Mouse (Mus musculus): ENCODE measurements around the gene Gnb1l.

Gnb1l gene

GRCm38 (mm10) chr16:18498558-18498990 is at the start of gene Gnb1l, which contains the start of gene Rtl10:
Gene Gnb1l, plus strand, starts transcription at chr16:18498713.
Gene Rtl10, plus strand, starts transcription at chr16:18498901.
- DNase-seq (ENCODE audit: low spot score in 2 of 2) = peak; percentile 85 to 93

- no peak for DNase-seq (ENCODE audit: low spot score in 2 of 2)
Measured at GRCm38 (mm10) chr16:18449005-18449404, 49.5 kb upstream of the Gnb1l start.

DNA sequence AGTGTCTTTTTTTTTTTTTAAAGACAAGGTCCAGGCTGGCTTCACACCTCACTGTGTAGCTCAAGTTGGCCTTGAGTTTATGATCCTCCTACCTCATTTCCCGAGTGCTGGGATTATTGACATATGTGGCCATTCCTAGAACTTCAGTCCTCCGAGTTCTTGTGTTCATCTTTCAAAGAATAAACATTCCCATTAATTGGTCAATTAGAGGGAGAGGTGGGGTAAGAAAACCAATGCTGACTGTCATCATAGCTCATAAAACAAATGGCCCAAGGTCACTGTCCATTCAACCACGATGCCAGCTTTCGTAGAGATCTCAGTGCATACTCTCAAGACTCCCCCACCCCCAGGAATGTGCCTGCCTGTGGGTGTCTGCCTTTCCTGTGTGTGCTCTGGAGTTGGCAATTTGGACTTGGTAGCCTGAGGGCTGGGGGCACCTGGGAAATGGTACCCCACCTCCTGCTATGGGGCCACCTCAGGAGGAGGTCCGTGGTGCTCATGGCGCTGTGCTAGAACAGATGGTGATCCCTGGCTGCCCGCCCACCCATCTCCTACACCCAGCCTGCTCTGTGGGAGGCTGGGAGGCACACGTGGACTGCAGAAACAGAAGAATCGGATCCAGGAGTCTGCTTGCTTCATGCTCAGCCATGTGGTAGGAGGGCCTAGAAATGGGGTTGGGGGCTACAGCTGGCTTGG is 46.9 kb upstream of the Gnb1l start:
- DNase-seq (ENCODE audit: low spot score in 2 of 2) = peak; percentile 48 to 52

GRCm38 (mm10) chr16:18452361-18452862 is 46.1 kb upstream of the Gnb1l start:
- DNase-seq (ENCODE audit: low spot score in 2 of 2) = no peak

DNA sequence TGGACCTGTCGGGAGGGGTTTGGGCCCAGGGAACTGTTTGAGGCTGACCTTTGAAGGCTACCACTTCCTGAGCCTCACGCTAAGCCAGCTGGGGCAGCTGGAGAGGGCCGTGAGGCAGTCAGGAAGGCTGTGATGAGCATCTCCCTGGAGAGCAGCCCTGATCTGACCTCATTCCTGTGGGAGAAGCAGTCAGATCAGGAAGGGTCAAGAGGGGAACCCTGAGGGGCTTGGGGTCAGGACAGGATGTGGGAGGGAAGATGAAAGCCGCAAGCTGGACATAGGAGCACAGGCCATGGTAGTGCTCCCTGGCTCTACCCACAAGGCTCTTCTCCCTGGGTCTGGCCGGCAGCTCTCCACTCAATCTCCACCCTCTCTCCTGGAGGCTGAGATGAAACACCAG is 44.7 kb upstream of the Gnb1l start:
- DNase-seq (ENCODE audit: low spot score in 2 of 2) = no peak

- no peak for DNase-seq (ENCODE audit: low spot score in 2 of 2)
Measured at GRCm38 (mm10) chr16:18455407-18455806, 43.1 kb upstream of the Gnb1l start.

GRCm38 (mm10) chr16:18458661-18459060 is 39.9 kb upstream of the Gnb1l start:
- DNase-seq (ENCODE audit: low spot score in 2 of 2) = no peak

DNA sequence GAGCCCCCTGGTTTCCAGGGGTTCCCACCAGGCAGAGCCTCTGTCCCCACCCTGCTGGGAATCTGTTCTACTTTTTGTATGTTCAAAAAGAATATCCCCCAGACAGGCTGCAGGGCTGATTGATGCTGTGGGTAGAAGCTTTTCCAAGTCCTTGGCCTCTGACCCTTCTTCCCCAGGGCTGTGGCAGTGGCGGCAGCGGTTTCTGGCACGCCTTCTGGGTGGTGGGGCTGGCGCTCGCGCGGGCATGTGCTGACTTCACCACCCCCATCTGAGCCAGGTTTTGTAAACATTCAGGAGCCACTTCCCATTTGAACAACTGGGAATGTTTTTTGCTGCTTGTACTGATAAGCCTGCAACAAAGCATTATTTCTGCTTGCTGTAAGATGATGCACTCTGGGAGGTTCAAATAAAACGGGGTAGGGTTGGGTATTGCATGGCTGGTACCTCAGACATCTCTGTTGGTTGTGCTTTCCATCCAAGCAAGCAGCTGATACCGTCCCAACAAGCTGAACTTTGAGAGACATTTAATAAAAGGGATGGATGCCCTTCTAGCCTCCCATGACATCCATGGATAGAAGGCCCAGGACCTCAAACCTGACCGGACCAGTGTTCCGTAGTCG is 39.1 kb upstream of the Gnb1l start:
- no peak for DNase-seq (ENCODE audit: low spot score in 2 of 2)

GRCm38 (mm10) chr16:18459955-18460370 is 38.5 kb upstream of the Gnb1l start:
- peak in 1 of 2 experiments; percentile 22 for DNase-seq (ENCODE audit: low spot score in 2 of 2)

DNA sequence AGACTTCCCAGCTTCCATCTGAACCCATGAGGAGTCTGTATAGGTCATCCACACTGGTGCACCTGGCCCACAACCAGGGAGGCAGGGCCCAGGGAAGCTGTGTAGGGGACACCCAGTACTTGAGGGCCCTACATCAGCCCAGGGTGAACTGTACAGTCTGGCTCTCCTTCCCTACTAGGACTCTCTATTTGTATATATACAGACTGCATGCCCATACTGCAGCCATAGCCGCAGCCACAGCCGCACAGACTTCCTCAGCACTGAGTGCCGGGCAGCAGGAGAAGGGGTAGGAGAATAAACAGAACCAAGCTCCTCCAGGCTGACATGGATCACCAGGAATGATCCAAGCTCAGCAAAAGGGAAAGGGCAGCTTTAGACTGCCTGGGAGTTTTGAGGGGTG is 37.7 kb upstream of the Gnb1l start:
- DNase-seq (ENCODE audit: low spot score in 2 of 2) = no peak

DNA sequence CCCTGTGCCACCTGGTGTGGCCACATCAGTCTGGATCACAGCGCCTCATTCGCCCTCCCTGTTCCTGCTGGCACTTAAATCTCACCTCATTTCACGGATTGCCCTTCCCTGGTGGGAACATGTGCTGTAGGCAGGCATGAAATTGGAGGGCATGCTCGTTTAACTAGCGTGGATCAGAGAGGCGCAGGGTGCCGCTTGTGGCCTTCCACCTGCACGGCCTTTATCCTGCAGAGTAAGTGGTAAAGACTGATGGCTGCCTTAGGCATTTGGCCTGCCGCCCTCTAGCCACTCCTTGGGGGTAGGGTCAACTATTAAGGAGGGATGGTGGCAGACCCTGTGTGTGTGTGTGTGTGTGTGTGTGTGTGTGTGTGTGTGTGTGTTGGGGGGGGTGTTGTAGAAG is 36.5 kb upstream of the Gnb1l start:
- DNase-seq (ENCODE audit: low spot score in 2 of 2) = no peak

GRCm38 (mm10) chr16:18462598-18462997 is 35.9 kb upstream of the Gnb1l start:
- no peak for DNase-seq (ENCODE audit: low spot score in 2 of 2)

GRCm38 (mm10) chr16:18464271-18464670 is 34.2 kb upstream of the Gnb1l start:
- no peak for DNase-seq (ENCODE audit: low spot score in 2 of 2)

DNA sequence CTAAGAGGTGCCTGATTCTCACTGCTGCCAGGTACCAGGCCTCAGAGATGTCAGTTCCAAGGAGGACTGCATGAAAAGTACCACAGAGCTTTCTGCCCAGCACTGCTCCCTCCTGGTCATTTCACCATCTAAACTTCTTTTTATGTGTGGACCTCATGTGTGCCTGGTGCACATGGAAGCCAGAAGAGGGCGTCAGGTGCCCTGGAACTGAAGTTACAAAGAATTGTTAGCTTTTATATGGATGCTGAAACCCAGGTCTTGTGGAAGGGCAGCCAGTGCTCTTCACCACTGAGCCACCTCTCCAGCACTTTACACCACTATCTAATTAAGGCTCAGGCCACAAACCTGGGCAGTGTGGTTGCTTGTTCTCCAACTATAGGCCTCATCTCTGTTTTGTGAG is 27.7 kb upstream of the Gnb1l start:
- DNase-seq (ENCODE audit: low spot score in 2 of 2) = no peak

GRCm38 (mm10) chr16:18471381-18471955 is 27.0 kb upstream of the Gnb1l start:
- no peak for DNase-seq (ENCODE audit: low spot score in 2 of 2)

DNA sequence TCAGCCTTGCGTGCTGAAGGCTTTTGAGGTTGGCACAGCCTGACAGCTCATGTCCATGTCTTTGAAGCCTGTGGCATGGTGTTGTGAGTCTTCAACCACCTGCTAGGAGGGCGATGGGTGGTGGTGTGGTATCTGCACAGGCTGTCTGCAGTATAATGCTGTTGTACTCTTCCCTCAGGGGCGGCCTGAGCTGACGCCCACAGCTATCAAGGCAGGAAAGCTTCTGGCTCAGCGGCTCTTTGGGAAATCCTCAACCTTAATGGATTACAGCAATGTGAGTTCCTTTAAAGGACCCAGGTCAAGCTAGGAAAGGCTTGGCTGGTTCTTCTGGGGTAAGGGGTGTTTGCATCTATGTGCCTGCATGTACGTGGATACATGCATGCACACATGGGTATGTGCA is 26.5 kb upstream of the Gnb1l start:
- DNase-seq (ENCODE audit: low spot score in 2 of 2) = no peak

- no peak for DNase-seq (ENCODE audit: low spot score in 2 of 2)
Measured at GRCm38 (mm10) chr16:18472416-18472815, 26.1 kb upstream of the Gnb1l start.

- DNase-seq (ENCODE audit: low spot score in 2 of 2) = no peak
Measured at GRCm38 (mm10) chr16:18472976-18473375, 25.5 kb upstream of the Gnb1l start.

GRCm38 (mm10) chr16:18474021-18474420 is 24.5 kb upstream of the Gnb1l start:
- no peak for DNase-seq (ENCODE audit: low spot score in 2 of 2)

DNA sequence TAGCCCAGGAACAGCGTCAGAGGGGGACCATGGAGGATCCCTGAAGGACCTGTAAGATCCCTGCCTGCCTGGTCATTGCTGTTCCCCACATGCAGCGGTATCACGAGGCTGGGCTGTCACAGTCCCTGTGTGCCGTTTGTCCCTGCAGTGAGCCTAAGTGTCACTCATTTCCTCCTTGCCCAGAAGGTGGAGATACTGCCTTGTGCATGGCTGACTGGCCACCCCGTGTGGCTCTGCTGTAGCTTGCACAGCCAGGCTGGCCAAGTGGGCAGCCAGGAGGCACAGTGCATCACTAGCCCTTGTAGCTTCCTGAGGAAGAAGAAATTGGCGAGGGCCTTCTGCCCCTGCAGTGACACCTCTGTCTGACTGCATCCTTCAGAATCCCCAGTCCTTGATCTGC is 20.5 kb upstream of the Gnb1l start:
- DNase-seq (ENCODE audit: low spot score in 2 of 2) = no peak

- DNase-seq (ENCODE audit: low spot score in 2 of 2) = no peak
Measured at GRCm38 (mm10) chr16:18479667-18480066, 18.8 kb upstream of the Gnb1l start.

GRCm38 (mm10) chr16:18480933-18481485 is 17.5 kb upstream of the Gnb1l start:
- no peak for DNase-seq (ENCODE audit: low spot score in 2 of 2)

DNA sequence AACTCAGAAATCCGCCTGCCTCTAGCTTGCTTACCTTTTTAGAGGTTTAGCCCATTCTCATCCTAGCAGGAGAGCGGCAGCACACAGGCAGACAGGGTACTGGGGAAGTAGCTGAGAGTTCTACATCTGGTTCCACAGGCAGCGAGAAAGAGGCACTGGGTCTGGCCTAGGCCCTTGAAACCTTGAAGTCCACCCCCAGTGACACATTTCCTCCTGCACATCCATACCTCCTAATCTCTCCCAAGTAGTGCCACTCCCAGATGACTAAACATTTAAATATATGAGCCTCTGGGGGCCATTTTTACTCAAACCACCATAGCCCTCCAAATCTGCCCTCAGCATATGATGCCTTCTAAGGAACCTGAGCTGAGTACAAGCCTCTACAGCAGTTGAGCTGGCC is 16.1 kb upstream of the Gnb1l start:
- DNase-seq (ENCODE audit: low spot score in 2 of 2) = no peak
